Mouse (Mus musculus) CH12.LX (cell line): ENCODE measurements at regions not wholly inside any gene's neighbourhood (a gene's known extent, or its start where the extent isn't known, plus 50 kb on each side); places are given as distances from the start of the nearest gene placed in this dataset.

ENCODE experiments used
- CTCF ChIP-seq, 2 experiments: IDR thresholded peaks in 1 of 2; conservative IDR thresholded peaks in 1 of 2; 2 replicates each; pipeline ENCODE4 v1.5.1; 2011 to 2012; ENCODE audit warnings: low read depth in 2 of 2, low read length in 2 of 2, improper control_type of control experiment in 1 of 2, inconsistent platforms in 1 of 2, mild to moderate bottlenecking in 1 of 2, moderate library complexity in 1 of 2
- EP300 ChIP-seq: IDR thresholded peaks from 2 replicates; pipeline ENCODE4 v1.6.1; 2011; ENCODE audit warnings: low read length, improper control_type of control experiment
- HCFC1 ChIP-seq: IDR thresholded peaks from 2 replicates; pipeline ENCODE4 v1.6.1; 2012; ENCODE audit warnings: low read depth, mild to moderate bottlenecking, inconsistent platforms, low read length, improper control_type of control experiment
- NRF1 ChIP-seq: IDR thresholded peaks from 2 replicates; pipeline ENCODE4 v1.6.1; 2014; ENCODE audit warnings: low read depth, mild to moderate bottlenecking, inconsistent platforms, low read length, improper control_type of control experiment, moderate library complexity
- POLR2A ChIP-seq: IDR thresholded peaks from 2 replicates; pipeline ENCODE4 v1.6.1; 2011; ENCODE audit warnings: low read depth, mild to moderate bottlenecking, improper control_type of control experiment, low read length
- SMC3 ChIP-seq: IDR thresholded peaks from 2 replicates; pipeline ENCODE4 v1.6.1; 2011; ENCODE audit warnings: low read depth, low read length, improper control_type of control experiment

GRCm38 (mm10) chr6:145300266-145300858 lies 50.3 kb upstream of the Kras start:
- TF ChIP-seq EP300 (no peak), CTCF (conservative IDR thresholded peaks at IDR 0.05 in 1 of 2, IDR thresholded peaks at IDR 0.05 in 1 of 2; ENCODE audit: low read depth in 2 of 2, low read length in 2 of 2) (no peak), POLR2A (no peak), HCFC1 (no peak), SMC3 (no peak), NRF1 (no peak)
